Mouse (Mus musculus): ENCODE data around the gene Nrbf2. TPM values are rescaled to one million over a fixed set of nuclear protein-coding genes. Genes with fewer than 3 reads are reported as not detected.

Gene Nrbf2
- total RNA-seq (2023): 20.5 TPM

GRCm38 (mm10) chr10:67285176-67285814 lies at the start of gene Nrbf2:
TSS of gene Nrbf2 (minus strand) at chr10:67285305.

Other genes with a start within 250 kb of the Nrbf2 start
- gene Jmjd1c, start 189.2 kb downstream of the Nrbf2 start, total RNA-seq (2023): 299 TPM
- 18.6 TPM for gene Reep3, start 188.4 kb downstream of the Nrbf2 start, total RNA-seq (2023)